Mouse (Mus musculus) ES-E14 (cell line): ENCODE measurements around the gene Pon3. TPM values are rescaled to one million over a fixed set of nuclear protein-coding genes. Genes with fewer than 3 reads are reported as not detected.

Source experiments
- DNase-seq: peaks from one replicate; pipeline ENCODE4 v3.0.0-alpha.2; 2013; ENCODE audit warnings: low read depth, low spot score
- H3K27ac ChIP-seq: 2 replicates; pipeline ENCODE4 v1.5.1; 2012; ENCODE audit warnings: low read depth, mild to moderate bottlenecking, low read length, moderate library complexity, mixed read lengths; ENCODE audit not compliant: poor library complexity, insufficient read depth, severe bottlenecking
- H3K36me3 ChIP-seq: 2 replicates; pipeline ENCODE4 v1.6.1; 2012; ENCODE audit warnings: mild to moderate bottlenecking, low read length, moderate library complexity, mixed read lengths; ENCODE audit not compliant: control insufficient read depth, poor library complexity, insufficient read depth, severe bottlenecking
- H3K4me1 ChIP-seq, 2 experiments: fragments of 150-350 bp in 1 of 2; sonication (generic) in 1 of 2; 2 replicates each; pipeline ENCODE4 v1.6.1; 2012; ENCODE audit warnings: low read length in 2 of 2, mild to moderate bottlenecking in 1 of 2, mixed read lengths in 1 of 2; ENCODE audit not compliant: control insufficient read depth in 2 of 2, insufficient read depth in 2 of 2, poor library complexity in 1 of 2
- H3K4me3 ChIP-seq, 2 experiments: fragments of 150-350 bp in 1 of 2; sonication (generic) in 1 of 2; 2 replicates each; pipeline ENCODE4 v1.5.1; 2012; ENCODE audit warnings: low read length in 2 of 2, low read depth in 1 of 2, mild to moderate bottlenecking in 1 of 2, mixed read lengths in 1 of 2; ENCODE audit not compliant: insufficient read depth in 1 of 2, poor library complexity in 1 of 2, severe bottlenecking in 1 of 2
- H3K9ac ChIP-seq: 2 replicates; pipeline ENCODE4 v1.6.1; 2012; ENCODE audit warnings: low read depth, mild to moderate bottlenecking, low read length, mixed read lengths; ENCODE audit not compliant: poor library complexity, insufficient read depth, severe bottlenecking
- H3K9me3 ChIP-seq: fragments of 150-350 bp; sonication (generic); 2 replicates; pipeline ENCODE4 v1.6.1; 2012; ENCODE audit warnings: low read depth, mild to moderate bottlenecking, low read length; ENCODE audit not compliant: control insufficient read depth, insufficient read depth
- CHD2 ChIP-seq: IDR thresholded peaks from 2 replicates; pipeline ENCODE4 v1.6.1; 2014; ENCODE audit warnings: mild to moderate bottlenecking, low read depth, low read length, inconsistent platforms
- HCFC1 ChIP-seq: IDR thresholded peaks from 2 replicates; pipeline ENCODE4 v1.6.1; 2012; ENCODE audit warnings: low read length, inconsistent platforms, borderline replicate concordance; ENCODE audit not compliant: insufficient read depth
- MAFK ChIP-seq: IDR thresholded peaks from 2 replicates; pipeline ENCODE4 v1.6.1; 2014; ENCODE audit warnings: mild to moderate bottlenecking, low read depth, low read length, inconsistent platforms; ENCODE audit not compliant: insufficient read depth
- ZC3H11A ChIP-seq: IDR thresholded peaks from 2 replicates; pipeline ENCODE4 v1.6.1; 2012; ENCODE audit warnings: low read depth, mild to moderate bottlenecking, inconsistent platforms, low read length, borderline replicate concordance
- ZNF384 ChIP-seq: IDR thresholded peaks from 2 replicates; pipeline ENCODE4 v1.6.1; 2012; ENCODE audit warnings: low read depth, low read length, inconsistent platforms
- in situ Hi-C, 2 experiments: fragments of 600-800 bp; cut with MboI; formaldehyde crosslinking; loops; one replicate each; pipeline ENCODE4 v1.15.1; 2025; ENCODE audit warnings: low sequenced_read_pairs in 2 of 2, inconsistent platforms in 1 of 2; ENCODE audit not compliant: unreplicated experiment in 2 of 2
- total RNA-seq: library from RNA; depleted of rRNA; stranded (reverse); fragments of 300-350 nt; gene quantifications from 2 replicates; pipeline ENCODE4 v1.2.3, GENCODE M21; 2012

Pon3 gene
- total RNA-seq, 1 experiment = 2.3 TPM

DNA sequence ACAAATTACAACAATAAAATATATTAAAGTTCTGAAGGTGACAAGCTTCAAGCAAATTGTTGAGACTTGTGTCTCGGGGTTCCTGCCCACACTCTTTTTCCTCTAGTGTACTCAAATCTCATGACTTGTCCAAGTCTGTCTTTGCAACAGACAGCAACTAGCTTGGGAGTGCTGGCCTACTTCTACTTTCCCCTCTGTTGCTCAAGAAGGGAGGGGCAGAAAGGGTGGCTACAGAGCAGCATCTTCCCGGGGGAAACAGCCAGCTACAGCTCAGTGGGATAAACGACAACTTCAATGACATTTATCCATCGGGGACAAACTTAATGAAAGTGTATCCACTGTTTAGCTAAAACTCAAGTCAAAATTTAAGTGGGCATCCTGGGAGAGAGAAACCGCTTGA lies 36.8 kb upstream of the Pon3 start:
- no peak for DNase-seq
- in situ Hi-C loops = no loop called here
- Histone ChIP-seq H3K9ac (no peak overlapping the region), H3K4me3 (no peak overlapping the region), H3K36me3 (no peaks in the 10 kb centered on the region), H3K4me1 (peaks cover 0 to 5% of the 10 kb centered on the region in 2 experiments; a peak in 1 of 4 replicates), H3K9me3 (no peaks in the 10 kb centered on the region), H3K27ac (no peak overlapping the region)
- TF ChIP-seq ZNF384 (no peak), MAFK (no peak), ZC3H11A (no peak), HCFC1 (no peak), CHD2 (no peak)

DNA sequence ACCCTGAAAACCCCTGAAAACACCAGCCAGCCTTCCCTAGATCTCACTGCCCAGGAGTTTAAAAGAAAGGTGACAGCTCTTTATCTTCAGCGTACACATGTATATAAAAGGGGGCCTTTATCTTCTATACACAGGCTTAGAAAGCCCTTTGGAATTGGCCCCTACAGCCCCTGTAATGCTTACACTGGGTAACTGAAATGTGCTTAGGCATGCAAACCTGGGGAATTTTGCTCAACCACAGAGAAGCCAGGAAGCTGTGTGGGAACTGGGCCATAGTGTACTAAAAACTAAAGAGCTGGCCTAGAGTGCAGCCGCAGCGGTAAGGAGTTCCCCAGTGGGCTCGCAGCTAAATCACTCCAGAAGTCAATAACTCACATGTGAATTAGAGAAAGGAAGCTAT lies 35.4 kb upstream of the Pon3 start:
- Histone ChIP-seq H3K4me3 (no peak overlapping the region), H3K9ac (no peak overlapping the region), H3K4me1 (0 out of 4 replicates have a peak, but pooled peaks cover 0 to under 1% of the 10 kb centered on the region in 2 experiments), H3K36me3 (no peaks in the 10 kb centered on the region), H3K27ac (no peak overlapping the region), H3K9me3 (no peaks in the 10 kb centered on the region)
- TF ChIP-seq ZNF384 = no peak
- in situ Hi-C loops = no loop called here
- no peak for DNase-seq

DNA sequence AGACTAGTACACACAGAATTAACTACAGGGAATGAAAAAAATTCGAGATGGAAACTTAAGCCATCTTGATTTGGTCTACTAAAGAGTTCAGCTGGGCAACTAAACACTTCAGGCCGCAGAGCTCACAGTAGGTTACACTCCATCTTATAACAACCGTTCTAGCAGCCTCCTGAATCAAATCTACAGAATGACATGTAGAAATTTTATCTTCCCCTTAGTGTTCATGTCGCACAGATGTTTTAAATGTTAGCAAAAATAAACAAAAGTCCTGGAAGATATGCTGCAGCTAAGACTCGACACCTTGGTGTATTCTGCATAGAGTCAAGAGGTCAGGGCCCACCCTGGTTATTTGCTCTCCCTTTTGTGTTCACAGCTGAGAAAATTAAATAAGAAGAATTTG lies 31.8 kb upstream of the Pon3 start:
- TF ChIP-seq HCFC1 (no peak), CHD2 (no peak), ZC3H11A (no peak), MAFK (no peak), ZNF384 (no peak)
- no peak overlapping the region for H3K27ac ChIP-seq
- no peaks in the 10 kb centered on the region for H3K9me3 ChIP-seq
- H3K4me3 ChIP-seq = no peak overlapping the region
- no peaks in the 10 kb centered on the region for H3K36me3 ChIP-seq
- no peak for DNase-seq
- H3K4me1 ChIP-seq = no peaks in the 10 kb centered on the region
- in situ Hi-C loops = no loop called here
- H3K9ac ChIP-seq = no peak overlapping the region

DNA sequence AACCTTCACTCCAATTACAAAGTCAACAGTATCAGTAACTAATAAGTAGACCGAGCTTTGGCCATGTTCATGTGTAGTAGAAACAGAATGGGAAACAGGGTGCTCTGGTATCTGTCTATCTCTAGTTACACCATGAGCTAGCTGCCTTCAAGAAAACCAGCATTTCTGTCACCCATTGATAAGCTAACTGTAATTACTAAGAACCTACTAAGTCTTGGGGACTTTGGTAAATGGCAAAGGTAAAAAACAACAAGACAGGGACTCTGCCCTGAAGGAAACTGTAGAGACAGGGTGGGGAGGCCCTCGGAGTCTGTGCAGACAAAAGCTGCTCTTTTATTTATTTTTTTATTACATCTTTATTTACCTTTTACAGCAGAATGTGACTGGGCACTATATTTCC lies 31.3 kb upstream of the Pon3 start:
- Histone ChIP-seq H3K4me1 (no peaks in the 10 kb centered on the region), H3K9ac (no peak overlapping the region), H3K27ac (no peak overlapping the region), H3K36me3 (no peaks in the 10 kb centered on the region), H3K9me3 (no peaks in the 10 kb centered on the region), H3K4me3 (no peak overlapping the region)
- in situ Hi-C loops = no loop called here
- TF ChIP-seq HCFC1 = no peak
- no peak for TF ChIP-seq ZNF384
- no peak for DNase-seq

DNA sequence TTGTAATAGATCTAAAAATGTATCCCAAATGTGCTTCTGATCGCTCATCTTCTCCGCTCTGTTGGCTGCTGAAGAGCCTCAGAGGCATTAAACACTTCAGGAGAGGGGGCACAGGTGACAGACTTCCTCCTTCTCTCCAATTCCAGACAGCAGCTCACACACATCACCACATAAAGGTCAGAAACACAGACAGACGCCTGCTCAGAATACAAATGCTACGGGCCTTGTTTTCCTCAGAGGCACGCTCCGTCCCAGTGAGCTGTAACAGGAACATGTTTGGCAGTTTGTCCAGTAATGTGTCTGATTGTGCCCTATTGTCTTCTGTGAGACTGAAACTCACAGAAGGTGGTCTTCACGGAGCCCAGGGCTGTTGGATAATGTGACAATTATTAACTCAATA lies 26.3 kb upstream of the Pon3 start:
- Histone ChIP-seq H3K9me3 (no peaks in the 10 kb centered on the region), H3K9ac (no peak overlapping the region), H3K4me1 (no peaks in the 10 kb centered on the region), H3K4me3 (no peak overlapping the region), H3K27ac (no peak overlapping the region), H3K36me3 (0 out of 2 replicates have a peak, but pooled peaks cover 2% of the 10 kb centered on the region)
- no peak for TF ChIP-seq MAFK
- no peak for TF ChIP-seq ZNF384
- TF ChIP-seq HCFC1 = no peak
- no peak for TF ChIP-seq ZC3H11A
- in situ Hi-C loops = no loop called here
- DNase-seq = no peak
